In genomic region chr13:45493846-45494245, GRCm38 (mm10) we compare ENCODE assay signal across 8 mouse cellular contexts. TPM values are rescaled to one million over a fixed set of nuclear protein-coding genes. Genes with fewer than 3 reads are reported as not detected.
DNase-seq lines count a peak whose midpoint lies in the region; ATAC-seq and TF ChIP-seq lines count a peak whose summit lies in the region.

No protein-coding gene starts in this region.

- DNase-seq in cerebellum, adult 11-12 months: peak; percentile 53
- DNase-seq in cerebellum, postnatal 4 days (ENCODE audit: low spot score in 2 of 2): no peak
- DNase-seq in cerebellum, adult 2 months: peak; percentile 55 to 56
- DNase-seq in midbrain, embryonic 10.5 days (ENCODE audit: low spot score): no peak
- DNase-seq in left cerebral cortex, postnatal 4 days: no peak
- DNase-seq in left cerebral cortex, postnatal 14 days (ENCODE audit: low spot score in 2 of 2): no peak

- H3K9me3 ChIP-seq in heart, embryonic 11.5 days (replicated peaks; ENCODE audit: control insufficient read depth, low read length): no peaks in the 10 kb centered on the region
- H3K9me3 ChIP-seq in midbrain, embryonic 10.5 days (replicated peaks): no peaks in the 10 kb centered on the region

- H3K27ac ChIP-seq in cerebellum, adult 2 months (ENCODE audit: insufficient read depth, low read length): no peak overlapping the region
- peak overlapping the region; percentile 50; the same call in 1 of the 2 replicates for H3K27ac ChIP-seq in heart, embryonic 11.5 days (ENCODE audit: low read depth, low read length)
- H3K27ac ChIP-seq in midbrain, embryonic 10.5 days (replicated peaks): no peak overlapping the region

- H3K4me3 ChIP-seq in cerebellum, adult 2 months (replicated peaks; ENCODE audit: insufficient read depth, low read depth, low read length): peak overlapping the region; percentile 56
- H3K4me3 ChIP-seq in heart, embryonic 11.5 days (ENCODE audit: low read depth, low read length): peak overlapping the region; percentile 30
- peak overlapping the region; percentile 21; the same call in 1 of the 2 replicates for H3K4me3 ChIP-seq in midbrain, embryonic 10.5 days

- ATAC-seq in heart, embryonic 11.5 days (replicated peaks; ENCODE audit: insufficient number of reproducible peaks, low FRiP score, low TSS enrichment): peak; percentile 61
- ATAC-seq in granulocyte monocyte progenitor cell, adult 5-6 weeks (replicated peaks; ENCODE audit: poor library complexity, severe bottlenecking): no peak

- no peaks in the 10 kb centered on the region for H3K36me3 ChIP-seq in heart, embryonic 11.5 days (ENCODE audit: control insufficient read depth, insufficient read depth, low read length)
- H3K36me3 ChIP-seq in midbrain, embryonic 10.5 days: no peaks in the 10 kb centered on the region

- no peak overlapping the region for H3K9ac ChIP-seq in heart, embryonic 11.5 days (ENCODE audit: low read depth, low read length)

- TF ChIP-seq CTCF in cerebellum, adult 2 months (IDR thresholded peaks at IDR 0.05; ENCODE audit: borderline replicate concordance, insufficient read depth, low read depth, low read length): no peak

- H3K27me3 ChIP-seq in cerebellum, adult 2 months (ENCODE audit: control insufficient read depth, insufficient read depth, low read length): no peaks in the 10 kb centered on the region
- H3K27me3 ChIP-seq in heart, embryonic 11.5 days (ENCODE audit: control insufficient read depth, insufficient read depth, low read length): no peaks in the 10 kb centered on the region
- no peaks in the 10 kb centered on the region for H3K27me3 ChIP-seq in midbrain, embryonic 10.5 days (ENCODE audit: low read depth, poor library complexity, severe bottlenecking)

- WGBS in cerebellum, adult 2 months: 56% methylated on average over 10 of the region's 10 CpGs
- WGBS in heart, embryonic 11.5 days (ENCODE audit: insufficient replicate concordance): 20% methylated on average over 10 of the region's 10 CpGs
- 44% methylated on average over 10 of the region's 10 CpGs for WGBS in midbrain, embryonic 10.5 days

- intact Hi-C loops in left cerebral cortex, postnatal 4 days (cut with DNase I): no loop called here
- intact Hi-C loops in left cerebral cortex, postnatal 14 days (cut with DNase I): no loop called here

- H3K4me1 ChIP-seq in cerebellum, adult 2 months (ENCODE audit: control insufficient read depth, insufficient read depth, low read length): no peaks in the 10 kb centered on the region
- H3K4me1 ChIP-seq in heart, embryonic 11.5 days (ENCODE audit: control insufficient read depth, insufficient read depth, low read length): peaks cover 3% of the 10 kb centered on the region; the same call in 1 of the 2 replicates
- H3K4me1 ChIP-seq in midbrain, embryonic 10.5 days: no peaks in the 10 kb centered on the region

- peak overlapping the region; percentile 50 for H3K4me2 ChIP-seq in heart, embryonic 11.5 days

- TF ChIP-seq POLR2A in cerebellum, adult 2 months (IDR thresholded peaks at IDR 0.05; ENCODE audit: borderline replicate concordance, insufficient read depth, low read length): 0 out of 2 replicates have a peak, but pooled peaks have one; percentile 16

RNA-seq across cellular contexts. Expression of gene Gmpr, which starts 13.4 kb away (rescaled TPM):
- 69.1 TPM in 2 replicates for polyA plus RNA-seq in cerebellum, adult 2 months (2012; rRNA removed)
- 176 and 191 TPM in 2 replicates for polyA plus RNA-seq in heart, embryonic 11.5 days (2014; fragmentation: Nextera tagmentation; extraction: Ambion mirVana)
- 26.9 and 30.0 TPM in 2 replicates for polyA plus RNA-seq in midbrain, embryonic 10.5 days (2016; fragmentation: Nextera tagmentation; extraction: Ambion mirVana)
- 10 to 100 TPM; 16.2 to 17.5 TPM for total RNA-seq in left cerebral cortex, postnatal 4 days (2021)
- 10 to 100 TPM; 40.7 to 45.2 TPM for total RNA-seq in left cerebral cortex, postnatal 14 days (2021)
- 16.4 and 22.5 TPM in 2 replicates for total RNA-seq in granulocyte monocyte progenitor cell, adult 5-6 weeks (2014; fragmentation: Nextera tagmentation)
- 12.9 and 13.4 TPM in 2 replicates for total RNA-seq in granulocyte monocyte progenitor cell, adult 5-6 weeks (2017)

Comparison
In these comparisons a context has a peak if more than half of its experiments do, and no peak if none do; other contexts are left out.
1. DNase-seq: peak in cerebellum, adult 11-12 months (single experiment) and cerebellum, adult 2 months (2 of 2); none in cerebellum, postnatal 4 days (0 of 2), midbrain, embryonic 10.5 days (single experiment), left cerebral cortex, postnatal 4 days (single experiment) and left cerebral cortex, postnatal 14 days (0 of 2).
2. Peak in every context shown above with its lines, with median percentiles within 50 percentile points of each other: H3K4me3 ChIP-seq.